Mouse (Mus musculus): ENCODE data around the gene Cpm. TPM values are rescaled to one million over a fixed set of nuclear protein-coding genes. Genes with fewer than 3 reads are reported as not detected.

The Cpm gene
- polyA plus RNA-seq, 1 experiment from 2014 or later = 32.8 TPM

DNA sequence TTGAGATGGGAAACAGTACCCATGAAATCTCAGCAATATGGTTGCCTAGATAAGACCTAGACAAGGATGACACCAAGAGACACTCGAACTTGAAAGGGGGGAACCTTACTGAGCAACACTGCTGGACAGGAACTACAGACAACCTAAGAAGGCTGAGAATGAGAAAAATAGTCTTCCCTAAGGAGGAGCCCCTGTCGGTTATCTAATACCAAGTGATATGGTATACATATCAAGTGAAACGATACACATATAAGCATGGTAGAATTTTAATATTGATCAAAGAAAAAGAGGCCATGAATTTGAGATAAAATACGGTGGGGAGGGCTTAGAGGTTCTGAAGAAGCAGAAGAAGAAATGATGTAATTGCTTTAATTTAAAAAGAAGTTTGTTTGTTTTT lies 23.1 kb downstream of the Cpm start:
- H3K4me1 ChIP-seq (replicated peaks; ENCODE audit: control insufficient read depth, insufficient read depth, low read length) = no peaks in the 10 kb centered on the region; the same call in 1 of the 2 replicates
- no peak overlapping the region for H3K4me2 ChIP-seq (replicated peaks; ENCODE audit: low read depth)
- H3K9ac ChIP-seq (ENCODE audit: low read depth, low read length) = no peak overlapping the region
- no peaks in the 10 kb centered on the region for H3K9me3 ChIP-seq (ENCODE audit: control insufficient read depth)
- H3K4me3 ChIP-seq (ENCODE audit: low read depth, low read length) = no peak overlapping the region
- no peaks in the 10 kb centered on the region for H3K27me3 ChIP-seq (replicated peaks; ENCODE audit: control insufficient read depth, insufficient read depth, low read length)
- H3K36me3 ChIP-seq (ENCODE audit: control insufficient read depth, insufficient read depth) = no peaks in the 10 kb centered on the region
- H3K27ac ChIP-seq (ENCODE audit: low read depth, low read length) = no peak overlapping the region
- TF ChIP-seq CTCF (IDR thresholded peaks at IDR 0.05; ENCODE audit: low read depth) = no peak
- 85% methylated on average over 4 of the region's 4 CpGs for WGBS
- ATAC-seq = no peak

DNA sequence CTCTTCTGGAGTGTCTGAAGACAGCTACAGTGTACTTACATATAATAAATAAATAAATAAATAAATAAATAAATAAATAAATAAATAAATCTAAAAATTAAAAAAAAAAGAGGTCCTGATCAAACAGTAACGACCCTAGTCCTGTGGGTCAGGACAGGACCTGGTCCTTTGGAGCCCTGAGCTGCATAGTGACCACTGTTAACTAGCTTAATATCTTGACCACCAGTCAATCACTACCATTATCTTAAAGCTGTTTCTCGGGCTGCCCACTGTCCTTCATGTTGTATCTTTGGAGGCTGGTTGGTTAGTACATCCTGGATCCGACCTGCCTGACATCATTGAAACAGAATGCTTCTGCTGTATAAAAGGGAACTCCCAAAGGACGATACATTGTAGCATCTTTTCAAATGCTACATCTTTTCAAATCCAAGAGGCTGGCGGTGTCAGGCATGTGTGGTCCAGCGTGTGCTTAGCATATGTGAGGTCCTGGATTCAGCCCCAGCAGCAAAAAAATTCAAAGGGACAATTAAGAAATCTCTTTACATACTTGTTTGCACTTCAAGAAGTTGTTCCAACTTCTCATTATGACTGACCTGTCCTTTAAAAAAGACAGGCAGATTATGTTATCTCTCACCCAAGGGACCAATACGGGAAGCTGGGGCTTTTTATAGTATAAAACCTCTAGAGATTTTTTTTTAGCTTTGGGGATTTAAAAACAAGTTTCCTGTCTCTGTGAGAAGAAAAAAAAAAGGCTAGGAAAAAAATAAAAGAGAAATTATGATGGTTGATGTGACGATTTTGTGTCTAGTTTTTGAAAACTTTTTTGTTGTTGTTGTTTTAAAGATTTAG lies 23.9 kb downstream of the Cpm start:
- Histone ChIP-seq H3K36me3 (ENCODE audit: control insufficient read depth, insufficient read depth) (no peaks in the 10 kb centered on the region), H3K27ac (ENCODE audit: low read depth, low read length) (no peak overlapping the region), H3K4me3 (ENCODE audit: low read depth, low read length) (no peak overlapping the region), H3K27me3 (replicated peaks; ENCODE audit: control insufficient read depth, insufficient read depth, low read length) (no peaks in the 10 kb centered on the region), H3K4me2 (replicated peaks; ENCODE audit: low read depth) (no peak overlapping the region), H3K9me3 (ENCODE audit: control insufficient read depth) (no peaks in the 10 kb centered on the region), H3K4me1 (replicated peaks; ENCODE audit: control insufficient read depth, insufficient read depth, low read length) (no peaks in the 10 kb centered on the region; the same call in 1 of the 2 replicates), H3K9ac (ENCODE audit: low read depth, low read length) (no peak overlapping the region)
- 81% methylated on average over 8 of the region's 8 CpGs for WGBS
- TF ChIP-seq CTCF (IDR thresholded peaks at IDR 0.05; ENCODE audit: low read depth) = no peak
- no peak for ATAC-seq

DNA sequence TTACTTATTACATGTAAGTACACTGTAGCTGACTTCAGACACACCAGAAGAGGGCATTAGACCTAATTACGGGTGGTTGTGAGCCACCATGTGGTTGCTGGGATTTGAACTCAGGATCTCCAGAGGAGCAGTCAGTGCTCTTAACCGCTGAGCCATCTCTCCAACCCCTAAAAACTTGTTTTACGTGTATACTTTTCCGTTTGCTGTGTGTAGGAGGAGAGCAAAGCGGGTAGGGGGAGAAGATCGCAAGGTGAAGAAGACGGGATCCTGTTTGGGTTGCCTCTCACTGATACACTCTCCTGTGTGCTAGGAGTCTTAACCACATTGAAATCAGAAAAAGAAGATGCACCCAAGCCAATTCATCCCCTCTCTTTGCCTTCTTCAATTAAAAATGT lies 24.5 kb downstream of the Cpm start:
- no peak for TF ChIP-seq CTCF (IDR thresholded peaks at IDR 0.05; ENCODE audit: low read depth)
- Histone ChIP-seq H3K36me3 (ENCODE audit: control insufficient read depth, insufficient read depth) (no peaks in the 10 kb centered on the region), H3K9ac (ENCODE audit: low read depth, low read length) (no peak overlapping the region), H3K27me3 (replicated peaks; ENCODE audit: control insufficient read depth, insufficient read depth, low read length) (no peaks in the 10 kb centered on the region), H3K27ac (ENCODE audit: low read depth, low read length) (no peak overlapping the region), H3K4me3 (ENCODE audit: low read depth, low read length) (no peak overlapping the region), H3K9me3 (ENCODE audit: control insufficient read depth) (no peaks in the 10 kb centered on the region), H3K4me2 (replicated peaks; ENCODE audit: low read depth) (no peak overlapping the region), H3K4me1 (replicated peaks; ENCODE audit: control insufficient read depth, insufficient read depth, low read length) (no peaks in the 10 kb centered on the region; the same call in 1 of the 2 replicates)
- 96% methylated on average over 7 of the region's 7 CpGs for WGBS
- no peak for ATAC-seq

DNA sequence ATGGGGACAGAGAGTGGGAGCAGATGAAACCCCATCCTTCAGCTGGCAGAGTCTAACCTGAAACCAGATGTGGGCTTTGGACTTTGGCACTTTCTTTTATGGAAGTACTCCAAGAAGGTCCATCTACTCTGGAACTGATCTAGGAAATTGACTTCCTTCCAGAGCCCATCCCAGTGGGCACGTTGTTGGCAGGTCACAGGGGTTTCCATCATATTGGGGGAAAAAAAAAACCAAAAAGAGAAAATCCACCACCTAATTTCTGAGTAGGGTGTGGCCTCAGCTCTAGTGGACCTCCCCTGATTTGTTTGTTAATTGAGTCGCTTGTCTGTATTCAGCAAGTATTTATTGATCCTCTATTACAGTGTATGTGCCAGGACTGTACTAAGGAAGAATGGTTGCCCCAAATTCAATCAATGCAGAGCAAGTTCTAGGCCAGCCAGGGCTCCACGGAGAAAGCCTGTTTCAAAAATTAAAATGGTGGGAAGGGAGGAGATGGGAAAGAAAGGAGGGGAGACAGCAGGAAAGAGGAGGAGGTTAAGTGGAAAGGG lies 25.4 kb downstream of the Cpm start:
- Histone ChIP-seq H3K27ac (ENCODE audit: low read depth, low read length) (no peak overlapping the region), H3K4me2 (replicated peaks; ENCODE audit: low read depth) (no peak overlapping the region), H3K4me3 (ENCODE audit: low read depth, low read length) (no peak overlapping the region), H3K9me3 (ENCODE audit: control insufficient read depth) (no peaks in the 10 kb centered on the region), H3K27me3 (replicated peaks; ENCODE audit: control insufficient read depth, insufficient read depth, low read length) (no peaks in the 10 kb centered on the region), H3K9ac (ENCODE audit: low read depth, low read length) (no peak overlapping the region), H3K4me1 (replicated peaks; ENCODE audit: control insufficient read depth, insufficient read depth, low read length) (no peaks in the 10 kb centered on the region; the same call in 1 of the 2 replicates), H3K36me3 (ENCODE audit: control insufficient read depth, insufficient read depth) (no peaks in the 10 kb centered on the region)
- TF ChIP-seq CTCF (IDR thresholded peaks at IDR 0.05; ENCODE audit: low read depth) = no peak
- no peak for ATAC-seq
- 56% methylated on average over 3 of the region's 3 CpGs for WGBS

DNA sequence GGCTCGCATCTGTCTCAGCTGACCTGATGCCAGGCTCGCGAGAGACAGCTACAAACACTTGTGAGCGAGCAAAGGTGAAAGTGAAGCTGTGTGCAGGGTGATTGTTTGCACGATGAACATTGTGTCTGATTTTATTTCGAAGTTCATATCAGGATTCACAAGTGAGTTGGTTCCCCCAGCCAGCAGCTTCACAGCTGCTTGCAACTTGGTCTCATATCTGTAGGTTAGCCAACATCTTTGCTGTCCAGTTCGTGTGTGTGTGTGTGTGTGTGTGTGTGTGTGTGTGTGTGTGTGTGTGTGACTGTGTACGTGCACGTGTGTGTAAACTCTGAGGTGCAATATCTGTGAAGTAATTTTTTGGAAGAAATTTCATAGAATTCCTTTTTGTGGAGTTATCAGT lies 26.2 kb downstream of the Cpm start:
- no peaks in the 10 kb centered on the region for H3K27me3 ChIP-seq (replicated peaks; ENCODE audit: control insufficient read depth, insufficient read depth, low read length)
- no peaks in the 10 kb centered on the region for H3K9me3 ChIP-seq (ENCODE audit: control insufficient read depth)
- no peak overlapping the region for H3K27ac ChIP-seq (ENCODE audit: low read depth, low read length)
- TF ChIP-seq CTCF (IDR thresholded peaks at IDR 0.05; ENCODE audit: low read depth) = no peak
- no peak overlapping the region for H3K4me2 ChIP-seq (replicated peaks; ENCODE audit: low read depth)
- ATAC-seq = no peak
- no peaks in the 10 kb centered on the region; the same call in 1 of the 2 replicates for H3K4me1 ChIP-seq (replicated peaks; ENCODE audit: control insufficient read depth, insufficient read depth, low read length)
- 71% methylated on average over 9 of the region's 9 CpGs for WGBS
- H3K36me3 ChIP-seq (ENCODE audit: control insufficient read depth, insufficient read depth) = no peaks in the 10 kb centered on the region
- no peak overlapping the region for H3K9ac ChIP-seq (ENCODE audit: low read depth, low read length)
- H3K4me3 ChIP-seq (ENCODE audit: low read depth, low read length) = no peak overlapping the region

DNA sequence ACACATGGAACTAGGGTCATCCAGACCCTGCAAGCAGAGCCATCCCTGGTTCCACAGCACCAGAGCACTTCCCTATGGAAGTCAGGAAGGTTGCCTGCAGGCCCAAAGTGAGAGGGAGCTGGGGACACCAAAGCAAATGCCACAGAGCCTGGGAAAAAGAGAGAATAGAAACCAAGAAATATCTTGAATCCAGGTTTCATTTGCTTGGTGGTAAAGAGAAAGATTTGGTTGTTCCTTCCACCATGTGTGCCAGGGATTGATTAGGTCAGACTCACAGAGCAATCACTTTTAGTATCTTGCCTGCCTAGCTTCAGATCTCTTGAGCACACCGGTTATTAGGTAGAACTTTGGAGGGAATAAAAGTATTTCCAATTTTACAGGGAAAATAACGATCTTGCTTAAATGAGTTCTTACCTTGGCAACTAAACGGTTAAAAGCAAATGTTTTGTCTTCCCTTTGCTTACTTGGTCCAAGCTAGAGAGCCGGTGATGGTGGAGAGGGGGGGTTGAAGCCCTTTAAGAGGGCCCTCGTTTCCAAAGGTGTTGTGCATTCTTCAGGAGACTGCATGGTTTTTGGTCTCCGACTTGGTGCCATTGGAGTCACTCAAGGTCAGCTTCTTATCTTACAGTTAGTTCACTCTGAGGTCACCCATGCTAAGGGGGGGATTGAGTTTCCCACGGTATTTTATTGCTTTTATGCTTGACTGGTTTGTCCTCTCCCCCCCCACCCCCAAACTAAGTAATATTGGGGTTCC lies 26.8 kb downstream of the Cpm start:
- ATAC-seq = no peak
- 55% methylated on average over 7 of the region's 7 CpGs for WGBS
- Histone ChIP-seq H3K36me3 (ENCODE audit: control insufficient read depth, insufficient read depth) (no peaks in the 10 kb centered on the region), H3K4me1 (replicated peaks; ENCODE audit: control insufficient read depth, insufficient read depth, low read length) (no peaks in the 10 kb centered on the region; the same call in 1 of the 2 replicates), H3K27me3 (replicated peaks; ENCODE audit: control insufficient read depth, insufficient read depth, low read length) (no peaks in the 10 kb centered on the region), H3K4me2 (replicated peaks; ENCODE audit: low read depth) (no peak overlapping the region), H3K4me3 (ENCODE audit: low read depth, low read length) (no peak overlapping the region), H3K9me3 (ENCODE audit: control insufficient read depth) (no peaks in the 10 kb centered on the region), H3K9ac (ENCODE audit: low read depth, low read length) (no peak overlapping the region), H3K27ac (ENCODE audit: low read depth, low read length) (no peak overlapping the region)
- no peak for TF ChIP-seq CTCF (IDR thresholded peaks at IDR 0.05; ENCODE audit: low read depth)

Measured in intestine, postnatal 0 days (tissue).